Mouse (Mus musculus) E14TG2a.4 (cell line): ENCODE results near the gene Rtkn2.

ENCODE experiments used
- CTCF ChIP-seq: conservative IDR thresholded peaks from 2 replicates; pipeline ENCODE4 v1.5.1; 2014; ENCODE audit warnings: low read length
- NANOG ChIP-seq: IDR thresholded peaks from 2 replicates; pipeline ENCODE4 v1.6.1; 2014; ENCODE audit warnings: borderline replicate concordance, low read length, mixed read lengths
- POU5F1 ChIP-seq: IDR thresholded peaks from 2 replicates; pipeline ENCODE4 v1.6.1; 2014; ENCODE audit warnings: low read length, borderline replicate concordance

DNA sequence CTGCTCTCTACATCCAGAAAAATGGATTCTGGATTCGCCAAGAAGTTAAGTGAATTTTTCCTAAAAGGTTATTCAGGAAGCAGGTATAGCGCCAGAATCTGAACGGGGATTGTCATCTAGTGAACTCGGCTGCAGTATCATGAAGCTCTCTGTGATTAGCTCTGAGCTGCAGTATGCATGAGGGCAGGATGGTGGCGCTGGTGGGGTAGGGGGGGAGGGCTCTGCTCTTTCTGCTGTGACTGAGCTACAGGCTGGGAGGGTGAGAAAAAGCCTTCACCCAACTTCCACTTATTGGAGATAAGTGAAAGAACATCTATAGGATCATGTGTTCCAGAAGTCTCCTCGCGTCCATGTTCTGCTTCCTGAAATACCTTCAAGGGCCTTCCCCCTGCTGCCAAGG lies 91.7 kb downstream of the Rtkn2 start:
- TF ChIP-seq CTCF: no peak
- TF ChIP-seq NANOG: no peak
- no peak for TF ChIP-seq POU5F1
